Mouse (Mus musculus): ENCODE results near the gene Dclk1. TPM values are rescaled to one million over a fixed set of nuclear protein-coding genes. Genes with fewer than 3 reads are reported as not detected.
A peak's percentile ranks its signal among the peaks of the same experiment; 100 is the strongest.

The Dclk1 gene
- polyA plus RNA-seq, 1 experiment from 2014 or later, result 75.0 TPM

GRCm38 (mm10) chr3:55369156-55369555 is 127.0 kb downstream of the Dclk1 start:
- Histone ChIP-seq H3K27me3 (replicated peaks; ENCODE audit: control insufficient read depth, insufficient read depth, low read length) (no peaks in the 10 kb centered on the region), H3K4me1 (ENCODE audit: control insufficient read depth, insufficient read depth, low read length) (no peaks in the 10 kb centered on the region), H3K36me3 (ENCODE audit: control insufficient read depth, insufficient read depth, low read length) (no peaks in the 10 kb centered on the region), H3K9me3 (ENCODE audit: control insufficient read depth, low read length) (no peaks in the 10 kb centered on the region), H3K9ac (ENCODE audit: low read depth, low read length) (no peak overlapping the region), H3K4me3 (ENCODE audit: low read depth, low read length) (no peak overlapping the region), H3K27ac (replicated peaks; ENCODE audit: low read depth, low read length) (no peak overlapping the region), H3K4me2 (ENCODE audit: low read depth, low read length) (no peak overlapping the region)
- ATAC-seq (ENCODE audit: low read depth) (no peak), DNase-seq (ENCODE audit: low spot score) (no peak)
- WGBS, result 71% methylated on average over 7 of the region's 7 CpGs

- no peaks in the 10 kb centered on the region for H3K27me3 ChIP-seq (replicated peaks; ENCODE audit: control insufficient read depth, insufficient read depth, low read length)
- no peak overlapping the region for H3K27ac ChIP-seq (replicated peaks; ENCODE audit: low read depth, low read length)
- H3K9ac ChIP-seq (ENCODE audit: low read depth, low read length), result peak overlapping the region; percentile 51; the same call in 1 of the 2 replicates
- peak overlapping the region; percentile 59 for H3K4me2 ChIP-seq (ENCODE audit: low read depth, low read length)
- H3K4me1 ChIP-seq (ENCODE audit: control insufficient read depth, insufficient read depth, low read length), result no peaks in the 10 kb centered on the region
- DNase-seq (ENCODE audit: low spot score) (peak; percentile 90), ATAC-seq (ENCODE audit: low read depth) (peak; percentile 89)
- no peaks in the 10 kb centered on the region for H3K36me3 ChIP-seq (ENCODE audit: control insufficient read depth, insufficient read depth, low read length)
- WGBS, result 5% methylated on average over 11 of the region's 11 CpGs
- peak overlapping the region; percentile 35 for H3K4me3 ChIP-seq (ENCODE audit: low read depth, low read length)
- H3K9me3 ChIP-seq (ENCODE audit: control insufficient read depth, low read length), result no peaks in the 10 kb centered on the region
These were observed 131.5 kb downstream of the Dclk1 start for GRCm38 (mm10) chr3:55373689-55374088.

GRCm38 (mm10) chr3:55378591-55378990 is 136.4 kb downstream of the Dclk1 start:
- no peak overlapping the region for H3K27ac ChIP-seq (replicated peaks; ENCODE audit: low read depth, low read length)
- no peaks in the 10 kb centered on the region for H3K36me3 ChIP-seq (ENCODE audit: control insufficient read depth, insufficient read depth, low read length)

GRCm38 (mm10) chr3:55380471-55380870 is 138.3 kb downstream of the Dclk1 start:
- H3K4me3 ChIP-seq (ENCODE audit: low read depth, low read length), result no peak overlapping the region
- 33% methylated on average over 9 of the region's 9 CpGs for WGBS
- no peak for ATAC-seq (ENCODE audit: low read depth)
- DNase-seq (ENCODE audit: low spot score), result peak; percentile 51
- no peak overlapping the region for H3K9ac ChIP-seq (ENCODE audit: low read depth, low read length)
- no peaks in the 10 kb centered on the region for H3K9me3 ChIP-seq (ENCODE audit: control insufficient read depth, low read length)
- H3K4me1 ChIP-seq (ENCODE audit: control insufficient read depth, insufficient read depth, low read length), result peaks cover 12% of the 10 kb centered on the region
- H3K4me2 ChIP-seq (ENCODE audit: low read depth, low read length), result peak overlapping the region; percentile 7; the same call in 1 of the 2 replicates
- no peaks in the 10 kb centered on the region for H3K27me3 ChIP-seq (replicated peaks; ENCODE audit: control insufficient read depth, insufficient read depth, low read length)
- H3K36me3 ChIP-seq (ENCODE audit: control insufficient read depth, insufficient read depth, low read length), result no peaks in the 10 kb centered on the region
- 0 out of 2 replicates have a peak overlapping the region, but pooled peaks have one; percentile 21 for H3K27ac ChIP-seq (replicated peaks; ENCODE audit: low read depth, low read length)

More at GRCm38 (mm10) chr3:55378591-55378990, 136.4 kb downstream of the Dclk1 start:
- H3K4me3 ChIP-seq (ENCODE audit: low read depth, low read length), result no peak overlapping the region
- H3K4me1 ChIP-seq (ENCODE audit: control insufficient read depth, insufficient read depth, low read length), result peaks cover 12% of the 10 kb centered on the region
- H3K9ac ChIP-seq (ENCODE audit: low read depth, low read length), result no peak overlapping the region
- ATAC-seq (ENCODE audit: low read depth), result no peak
- no peak for DNase-seq (ENCODE audit: low spot score)
- WGBS, result 87% methylated on average over 6 of the region's 6 CpGs
- H3K27me3 ChIP-seq (replicated peaks; ENCODE audit: control insufficient read depth, insufficient read depth, low read length), result no peaks in the 10 kb centered on the region
- no peak overlapping the region for H3K4me2 ChIP-seq (ENCODE audit: low read depth, low read length)
- no peaks in the 10 kb centered on the region for H3K9me3 ChIP-seq (ENCODE audit: control insufficient read depth, low read length)

- Histone ChIP-seq H3K9me3 (ENCODE audit: control insufficient read depth, low read length) (no peaks in the 10 kb centered on the region), H3K4me3 (ENCODE audit: low read depth, low read length) (no peak overlapping the region), H3K36me3 (ENCODE audit: control insufficient read depth, insufficient read depth, low read length) (no peaks in the 10 kb centered on the region), H3K4me1 (ENCODE audit: control insufficient read depth, insufficient read depth, low read length) (peaks cover 9% of the 10 kb centered on the region; the same call in 1 of the 2 replicates), H3K27ac (replicated peaks; ENCODE audit: low read depth, low read length) (no peak overlapping the region), H3K9ac (ENCODE audit: low read depth, low read length) (no peak overlapping the region), H3K4me2 (ENCODE audit: low read depth, low read length) (no peak overlapping the region), H3K27me3 (replicated peaks; ENCODE audit: control insufficient read depth, insufficient read depth, low read length) (no peaks in the 10 kb centered on the region)
- ATAC-seq (ENCODE audit: low read depth) (no peak), DNase-seq (ENCODE audit: low spot score) (peak; percentile 72)
- 34% methylated on average over 3 of the region's 3 CpGs for WGBS
These were observed 150.4 kb downstream of the Dclk1 start for GRCm38 (mm10) chr3:55392605-55393004.

GRCm38 (mm10) chr3:55393549-55393948 is 151.4 kb downstream of the Dclk1 start:
- H3K27me3 ChIP-seq (replicated peaks; ENCODE audit: control insufficient read depth, insufficient read depth, low read length), result no peaks in the 10 kb centered on the region
- 73% methylated on average over 3 of the region's 3 CpGs for WGBS
- H3K27ac ChIP-seq (replicated peaks; ENCODE audit: low read depth, low read length), result no peak overlapping the region
- H3K9ac ChIP-seq (ENCODE audit: low read depth, low read length), result no peak overlapping the region
- H3K9me3 ChIP-seq (ENCODE audit: control insufficient read depth, low read length), result no peaks in the 10 kb centered on the region
- H3K4me1 ChIP-seq (ENCODE audit: control insufficient read depth, insufficient read depth, low read length), result peaks cover 9% of the 10 kb centered on the region; the same call in 1 of the 2 replicates
- no peaks in the 10 kb centered on the region for H3K36me3 ChIP-seq (ENCODE audit: control insufficient read depth, insufficient read depth, low read length)
- H3K4me2 ChIP-seq (ENCODE audit: low read depth, low read length), result no peak overlapping the region
- no peak for DNase-seq (ENCODE audit: low spot score)
- H3K4me3 ChIP-seq (ENCODE audit: low read depth, low read length), result no peak overlapping the region
- ATAC-seq (ENCODE audit: low read depth), result no peak

- Histone ChIP-seq H3K27me3 (replicated peaks; ENCODE audit: control insufficient read depth, insufficient read depth, low read length) (no peaks in the 10 kb centered on the region), H3K36me3 (ENCODE audit: control insufficient read depth, insufficient read depth, low read length) (no peaks in the 10 kb centered on the region), H3K27ac (replicated peaks; ENCODE audit: low read depth, low read length) (no peak overlapping the region), H3K4me3 (ENCODE audit: low read depth, low read length) (no peak overlapping the region), H3K4me1 (ENCODE audit: control insufficient read depth, insufficient read depth, low read length) (peaks cover 9% of the 10 kb centered on the region; the same call in 1 of the 2 replicates), H3K4me2 (ENCODE audit: low read depth, low read length) (no peak overlapping the region), H3K9me3 (ENCODE audit: control insufficient read depth, low read length) (no peaks in the 10 kb centered on the region), H3K9ac (ENCODE audit: low read depth, low read length) (no peak overlapping the region)
- 61% methylated on average over 2 of the region's 2 CpGs for WGBS
- ATAC-seq (ENCODE audit: low read depth), result no peak
- no peak for DNase-seq (ENCODE audit: low spot score)
These were observed 154.6 kb downstream of the Dclk1 start for GRCm38 (mm10) chr3:55396792-55397191.

GRCm38 (mm10) chr3:55397752-55398693 is 155.9 kb downstream of the Dclk1 start:
- WGBS, result 75% methylated on average over 6 of the region's 6 CpGs
- H3K4me3 ChIP-seq (ENCODE audit: low read depth, low read length), result no peak overlapping the region
- peak; percentile 39 for DNase-seq (ENCODE audit: low spot score)
- no peak overlapping the region for H3K27ac ChIP-seq (replicated peaks; ENCODE audit: low read depth, low read length)
- no peak overlapping the region for H3K4me2 ChIP-seq (ENCODE audit: low read depth, low read length)
- H3K36me3 ChIP-seq (ENCODE audit: control insufficient read depth, insufficient read depth, low read length), result no peaks in the 10 kb centered on the region
- H3K9ac ChIP-seq (ENCODE audit: low read depth, low read length), result no peak overlapping the region
- H3K27me3 ChIP-seq (replicated peaks; ENCODE audit: control insufficient read depth, insufficient read depth, low read length), result no peaks in the 10 kb centered on the region
- no peak for ATAC-seq (ENCODE audit: low read depth)
- no peaks in the 10 kb centered on the region for H3K9me3 ChIP-seq (ENCODE audit: control insufficient read depth, low read length)
- H3K4me1 ChIP-seq (ENCODE audit: control insufficient read depth, insufficient read depth, low read length), result 0 out of 2 replicates have a peak, but pooled peaks cover under 1% of the 10 kb centered on the region

All from embryonic facial prominence, embryonic 14.5 days (tissue).